Mouse (Mus musculus): ENCODE results near the gene Cdca7. TPM values are rescaled to one million over a fixed set of nuclear protein-coding genes. Genes with fewer than 3 reads are reported as not detected.

The Cdca7 gene
- 11.6 to 15.5 TPM (median 14.4 TPM) in 4 replicates for total RNA-seq (2023; ENCODE audit: inconsistent age)

DNA sequence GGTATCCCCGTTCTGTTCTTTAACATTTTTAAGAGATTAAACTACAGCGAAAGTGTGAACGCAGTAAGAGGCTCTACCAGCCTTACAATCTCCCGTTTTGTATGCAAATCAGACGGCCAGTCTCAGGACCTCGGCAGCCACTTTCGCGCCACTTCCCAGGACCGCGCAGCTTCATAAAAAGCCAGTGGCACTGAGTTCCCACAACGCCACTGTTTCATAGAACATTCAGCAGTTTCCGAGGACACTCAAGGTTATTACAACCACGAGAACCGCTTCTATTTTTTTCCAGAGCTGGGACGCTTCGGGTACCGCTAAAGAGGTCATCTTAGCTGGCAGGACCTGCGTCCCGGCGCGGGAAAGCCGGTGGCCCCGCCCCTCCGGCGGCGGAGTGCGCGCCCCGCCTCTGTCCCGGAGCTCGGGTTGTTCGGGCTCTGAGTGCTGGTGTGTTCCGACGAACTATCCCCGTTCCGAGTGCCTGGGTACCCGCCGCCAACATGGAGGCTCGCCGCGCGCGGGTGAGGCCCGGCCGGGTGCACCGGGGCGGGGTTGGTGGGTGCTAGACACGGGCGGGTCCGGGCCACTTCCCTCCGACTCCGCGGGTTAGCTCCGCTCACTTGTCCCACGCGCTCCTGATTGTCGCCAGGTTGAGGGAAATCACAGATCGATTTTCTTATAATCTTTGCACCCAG is at the start of gene Cdca7:
Cdca7 (plus strand) TSS at position 363 of the 689 bp plus-strand sequence.

Other genes with a start within 250 kb of the Cdca7 start
- gene Map3k20, start 190.5 kb upstream of the Cdca7 start, total RNA-seq (2023; ENCODE audit: inconsistent age), result 3.4 to 5.8 TPM (median 4.5 TPM) in 4 replicates

Measured in B cell, adult (primary cell).